Mouse (Mus musculus) brain, adult 2 months (tissue): Measurements from ENCODE around the gene Rcl1.

Experiments
- DNase-seq: peaks from one replicate; pipeline ENCODE4 v3.0.0; 2011; ENCODE audit warnings: low read depth, low spot score

The Rcl1 gene

GRCm38 (mm10) chr19:29149583-29149982 lies 48.4 kb downstream of the Rcl1 start:
- DNase-seq = no peak

GRCm38 (mm10) chr19:29150038-29150437 lies 48.9 kb downstream of the Rcl1 start:
- no peak for DNase-seq

GRCm38 (mm10) chr19:29151443-29151842 lies 50.3 kb downstream of the Rcl1 start:
- no peak for DNase-seq

DNA sequence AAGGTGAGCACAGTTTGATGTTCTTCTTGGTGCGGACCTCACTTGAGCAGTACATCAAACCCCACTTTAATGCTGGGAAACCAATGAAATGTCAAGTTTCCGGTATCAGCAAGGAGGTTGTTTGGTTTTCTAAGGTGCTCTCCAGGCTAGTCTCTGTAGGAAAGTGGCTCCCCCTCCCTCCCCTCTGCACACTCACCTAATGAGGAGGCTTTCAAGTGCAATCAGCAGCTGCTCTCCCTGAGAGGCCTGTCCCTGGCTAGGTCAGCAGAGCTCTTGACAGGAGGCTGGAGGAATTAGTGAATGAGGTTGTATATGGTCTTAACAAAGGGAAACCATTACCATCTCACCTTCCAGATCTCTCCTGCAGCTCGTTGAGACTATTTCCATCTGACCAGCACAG lies 54.4 kb downstream of the Rcl1 start:
- DNase-seq = no peak

DNA sequence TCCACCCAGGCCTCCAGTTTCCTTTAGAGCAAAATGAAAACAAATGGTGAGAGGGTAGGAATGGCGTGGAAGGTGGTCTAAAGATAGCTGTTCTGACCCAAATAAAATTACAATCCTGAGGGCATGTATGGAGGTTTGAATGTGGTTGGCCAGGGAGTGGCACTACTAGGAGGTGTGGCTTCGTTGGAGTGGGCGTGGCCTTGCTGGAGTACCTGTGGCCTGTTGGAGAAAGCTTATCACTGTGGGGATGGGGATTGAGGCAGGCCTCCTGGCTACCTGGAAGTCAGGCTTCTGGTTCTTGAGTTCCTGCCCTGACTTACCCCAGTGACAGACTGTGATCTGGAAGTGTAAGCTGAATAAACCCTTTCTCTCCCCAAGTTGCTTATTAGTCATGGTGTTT lies 55.2 kb downstream of the Rcl1 start:
- DNase-seq = no peak

DNA sequence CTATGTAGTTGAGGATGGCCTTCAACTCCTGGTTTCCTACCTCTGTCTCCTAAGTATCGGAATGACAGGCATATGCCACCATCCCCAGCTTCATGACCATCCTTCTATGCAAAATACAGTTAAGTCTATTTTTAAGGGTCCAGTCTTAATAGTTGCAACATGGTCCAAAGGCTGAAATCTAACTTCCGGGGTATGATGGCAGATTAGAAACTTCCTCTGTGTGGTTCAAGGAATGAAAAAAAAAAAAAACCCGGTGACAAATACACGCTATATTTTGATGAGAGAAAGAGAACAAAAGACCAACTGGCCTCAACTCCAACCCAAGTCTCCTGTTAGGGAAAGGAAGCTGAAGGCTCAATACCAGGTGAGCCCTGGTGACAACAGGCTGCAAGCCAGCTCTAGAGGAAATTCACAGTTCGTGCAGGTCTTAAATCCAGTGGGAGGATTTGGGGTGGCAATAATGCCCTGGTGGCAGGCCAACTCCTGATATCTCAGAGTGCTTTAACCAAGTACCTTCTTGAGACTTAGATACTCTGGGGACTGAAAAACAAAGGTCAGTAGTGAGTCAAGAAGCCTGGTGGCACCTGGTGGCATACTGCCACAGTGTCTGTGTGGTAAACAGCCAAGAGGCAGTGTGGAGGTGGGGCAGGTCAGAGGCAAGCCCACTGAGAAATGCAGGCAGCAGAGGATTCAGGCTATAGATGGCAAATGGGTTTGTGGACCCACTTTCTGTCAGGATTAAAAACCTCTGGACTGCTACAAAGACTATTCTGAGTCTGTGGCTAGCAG lies 56.7 kb downstream of the Rcl1 start:
- no peak for DNase-seq

GRCm38 (mm10) chr19:29158486-29158885 lies 57.3 kb downstream of the Rcl1 start:
- no peak for DNase-seq

DNA sequence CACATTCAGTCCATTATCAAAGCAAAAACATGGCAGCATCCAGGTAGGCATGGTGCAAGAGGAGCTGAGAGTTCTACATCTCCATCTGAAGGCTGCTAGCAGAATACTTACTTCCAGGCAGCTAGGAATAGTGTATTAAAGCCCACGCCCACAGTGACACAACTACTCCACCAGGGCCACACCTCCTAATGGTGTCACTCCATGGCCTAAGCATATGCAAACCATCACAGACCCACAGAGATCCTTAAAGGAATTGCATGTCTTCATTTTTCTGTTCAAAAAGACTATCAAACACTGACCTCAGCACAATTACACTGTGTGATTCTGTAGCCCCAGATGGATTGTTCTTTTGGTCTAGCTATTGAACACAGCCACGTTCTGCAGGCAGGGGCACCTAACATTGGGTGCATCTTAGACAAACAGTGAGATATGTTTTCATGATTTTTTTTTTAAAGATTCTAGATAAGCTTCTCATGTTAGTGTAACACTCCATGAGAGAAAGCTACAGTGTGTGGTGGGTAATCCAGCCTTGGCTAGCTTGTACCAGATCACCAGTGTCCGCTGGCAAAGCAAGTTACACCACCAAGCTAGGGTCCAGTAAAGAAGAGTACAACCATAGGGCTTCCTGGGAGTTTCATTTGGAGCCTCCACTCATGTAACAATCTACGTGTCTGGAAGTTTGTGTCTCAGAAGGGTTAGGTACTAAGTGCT lies 62.8 kb downstream of the Rcl1 start:
- DNase-seq = no peak

GRCm38 (mm10) chr19:29164528-29165166 lies 63.5 kb downstream of the Rcl1 start:
- no peak for DNase-seq

- no peak for DNase-seq
Observed at GRCm38 (mm10) chr19:29167938-29168337, 66.8 kb downstream of the Rcl1 start.

- no peak for DNase-seq
Observed at GRCm38 (mm10) chr19:29180336-29180735, 79.2 kb downstream of the Rcl1 start.

- DNase-seq = peak; percentile 7
Observed at GRCm38 (mm10) chr19:29182166-29182565, 81.0 kb downstream of the Rcl1 start.

DNA sequence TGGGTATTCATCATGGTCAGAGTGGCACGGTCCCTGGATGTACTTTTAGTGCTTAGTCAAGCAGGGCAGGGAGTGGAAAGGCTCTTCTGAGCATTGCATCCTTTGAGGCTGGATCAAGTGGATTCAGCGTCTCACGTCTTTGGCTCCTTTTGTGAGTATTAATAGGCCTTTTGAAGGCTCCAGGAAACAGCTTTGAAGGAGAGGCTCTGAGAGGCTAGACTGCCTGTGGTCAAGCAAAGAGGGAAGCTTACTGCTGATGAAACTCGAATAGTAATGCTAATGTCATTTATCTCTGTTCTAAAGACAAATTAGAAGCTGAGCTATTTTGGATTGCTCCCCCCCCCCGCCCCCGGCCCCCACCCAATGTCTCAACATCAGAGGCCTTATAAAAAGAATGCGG lies 83.9 kb downstream of the Rcl1 start:
- peak; percentile 27 for DNase-seq

- peak; percentile 18 for DNase-seq
Observed at GRCm38 (mm10) chr19:29185552-29186232, 84.5 kb downstream of the Rcl1 start.

GRCm38 (mm10) chr19:29188879-29189278 lies 87.7 kb downstream of the Rcl1 start:
- DNase-seq = no peak
